Mouse (Mus musculus): Measurements from ENCODE around the gene Apbb2.

GRCm38 (mm10) chr5:66533711-66534425, 84.7 kb downstream of the Apbb2 start:
- TF ChIP-seq POLR2A (IDR thresholded peaks at IDR 0.05; ENCODE audit: control insufficient read depth, low read depth, low read length) (no peak), CTCF (IDR thresholded peaks at IDR 0.05; ENCODE audit: control insufficient read depth, insufficient read depth, insufficient replicate concordance, low read depth, low read length) (no peak)
